Mouse (Mus musculus): ENCODE data around the gene Slc12a8. TPM values are rescaled to one million over a fixed set of nuclear protein-coding genes. Genes with fewer than 3 reads are reported as not detected.

The Slc12a8 gene
- polyA plus RNA-seq, 1 experiment = 0.91 TPM

DNA sequence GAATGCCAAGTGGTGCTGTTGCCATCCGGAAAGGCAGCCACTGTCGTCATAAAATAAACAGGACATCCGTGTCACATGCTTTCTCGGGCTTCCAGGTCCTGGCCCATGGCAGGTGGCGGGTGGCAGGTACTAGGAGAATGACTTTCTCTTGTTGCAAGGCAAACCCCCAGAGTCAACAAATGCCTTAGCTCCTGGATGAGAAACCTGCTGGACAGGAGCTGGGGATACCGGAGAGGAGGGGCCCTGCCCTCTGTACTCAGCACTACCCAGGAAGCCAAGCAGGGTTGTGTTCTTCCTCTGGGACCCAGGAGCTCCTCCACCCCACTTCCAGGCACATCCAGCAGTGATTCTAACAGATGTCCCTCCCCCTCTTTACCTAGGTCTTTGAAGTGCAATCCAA is 4.6 kb upstream of the Slc12a8 start:
- TF ChIP-seq CTCF (IDR thresholded peaks at IDR 0.05; ENCODE audit: borderline replicate concordance, insufficient read depth, low read length) (no peak), POLR2A (IDR thresholded peaks at IDR 0.05; ENCODE audit: low read depth, low read length) (no peak)
- H3K27ac ChIP-seq (ENCODE audit: insufficient read depth, low read length) = no peak overlapping the region

DNA sequence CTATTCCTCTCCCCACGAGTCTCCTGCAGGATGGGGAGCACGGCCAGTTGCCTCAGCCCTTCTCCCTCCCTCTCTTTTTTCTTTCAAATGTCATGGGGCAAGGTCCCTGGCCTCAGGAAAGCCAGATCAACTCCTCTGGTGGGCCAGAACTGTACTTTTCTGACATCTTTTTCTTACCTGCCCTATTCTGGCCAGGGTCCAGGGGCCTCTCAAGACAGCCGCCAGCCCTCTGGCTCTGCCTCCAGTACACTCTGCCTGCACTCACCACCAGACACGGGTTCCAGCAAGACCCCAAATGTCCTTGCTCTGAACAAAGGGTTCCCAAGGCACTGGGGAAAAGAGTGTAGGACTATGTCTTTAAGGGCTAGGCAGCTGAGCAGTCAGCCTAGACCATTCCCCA is 499 bp downstream of the Slc12a8 start:
- Histone ChIP-seq H3K27ac (ENCODE audit: insufficient read depth, low read length) (no peak overlapping the region), H3K4me3 (ENCODE audit: insufficient read depth, low read length) (no peak overlapping the region), H3K4me1 (ENCODE audit: control insufficient read depth, insufficient read depth, low read length) (peaks cover 4% of the 10 kb centered on the region; the same call in 1 of the 2 replicates)
- TF ChIP-seq CTCF (IDR thresholded peaks at IDR 0.05; ENCODE audit: borderline replicate concordance, insufficient read depth, low read length) = no peak
- no peak for TF ChIP-seq POLR2A (IDR thresholded peaks at IDR 0.05; ENCODE audit: low read depth, low read length)

More for the DNA sequence above, 4.6 kb upstream of the Slc12a8 start:
- peaks cover 4% of the 10 kb centered on the region; the same call in 1 of the 2 replicates for H3K4me1 ChIP-seq (ENCODE audit: control insufficient read depth, insufficient read depth, low read length)
- H3K4me3 ChIP-seq (ENCODE audit: insufficient read depth, low read length) = no peak overlapping the region

DNA sequence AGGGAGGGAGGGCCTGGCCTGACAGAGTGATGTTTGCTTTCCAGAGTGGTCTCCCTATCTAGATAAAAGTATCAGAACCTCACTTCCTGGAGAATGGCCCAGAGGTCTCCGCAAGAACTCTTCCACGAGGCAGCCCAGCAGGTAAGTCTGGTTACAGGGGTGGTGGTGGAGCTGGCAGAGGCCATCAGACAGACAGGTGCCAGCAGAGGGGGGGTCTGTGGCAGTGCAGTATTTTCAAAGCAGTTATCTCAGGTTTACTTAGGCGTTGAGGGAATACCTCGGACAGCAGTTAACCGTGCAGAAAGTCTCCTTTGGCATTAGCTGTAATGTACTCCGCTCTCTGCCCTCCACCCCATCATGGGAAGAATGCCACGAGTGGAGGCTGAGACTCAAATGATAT is 1.1 kb downstream of the Slc12a8 start:
- H3K4me1 ChIP-seq (ENCODE audit: control insufficient read depth, insufficient read depth, low read length) = peaks cover 4% of the 10 kb centered on the region; the same call in 1 of the 2 replicates
- no peak overlapping the region for H3K27ac ChIP-seq (ENCODE audit: insufficient read depth, low read length)
- no peak overlapping the region for H3K4me3 ChIP-seq (ENCODE audit: insufficient read depth, low read length)
- TF ChIP-seq POLR2A (IDR thresholded peaks at IDR 0.05; ENCODE audit: low read depth, low read length) = no peak
- no peak for TF ChIP-seq CTCF (IDR thresholded peaks at IDR 0.05; ENCODE audit: borderline replicate concordance, insufficient read depth, low read length)

DNA sequence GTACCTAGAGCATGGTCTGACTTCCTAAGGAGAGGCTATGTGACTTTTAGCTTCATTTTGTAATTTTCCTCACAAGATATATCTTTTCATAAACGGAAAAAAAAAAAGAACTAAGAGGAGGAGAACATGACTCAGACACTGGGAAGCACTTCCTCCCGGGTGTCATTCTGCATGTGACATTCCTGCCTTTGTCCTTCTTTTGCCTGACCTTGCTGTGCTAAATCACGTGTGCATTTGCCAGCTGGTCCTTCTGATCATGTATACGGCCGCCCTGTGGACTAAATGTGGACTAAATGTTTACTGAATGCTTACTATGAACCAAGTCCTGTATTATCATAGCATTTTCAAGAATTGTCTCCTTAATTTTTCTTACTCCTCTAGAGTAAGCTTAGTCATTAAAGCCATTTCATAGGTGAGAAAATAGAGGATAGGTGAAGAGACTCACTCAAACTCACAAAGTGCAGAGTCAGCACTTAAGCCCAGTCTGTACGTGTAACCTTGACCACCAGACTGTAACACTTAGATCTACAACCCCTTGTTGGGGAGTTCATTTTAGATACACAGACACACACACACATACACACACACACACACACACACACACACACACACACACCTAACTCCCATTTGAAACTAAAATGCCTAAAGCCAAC is 2.9 kb downstream of the Slc12a8 start:
- Histone ChIP-seq H3K27ac (ENCODE audit: insufficient read depth, low read length) (no peak overlapping the region), H3K4me3 (ENCODE audit: insufficient read depth, low read length) (no peak overlapping the region), H3K4me1 (ENCODE audit: control insufficient read depth, insufficient read depth, low read length) (peaks cover 4% of the 10 kb centered on the region; the same call in 1 of the 2 replicates)
- TF ChIP-seq POLR2A (IDR thresholded peaks at IDR 0.05; ENCODE audit: low read depth, low read length) (no peak), CTCF (IDR thresholded peaks at IDR 0.05; ENCODE audit: borderline replicate concordance, insufficient read depth, low read length) (no peak)

DNA sequence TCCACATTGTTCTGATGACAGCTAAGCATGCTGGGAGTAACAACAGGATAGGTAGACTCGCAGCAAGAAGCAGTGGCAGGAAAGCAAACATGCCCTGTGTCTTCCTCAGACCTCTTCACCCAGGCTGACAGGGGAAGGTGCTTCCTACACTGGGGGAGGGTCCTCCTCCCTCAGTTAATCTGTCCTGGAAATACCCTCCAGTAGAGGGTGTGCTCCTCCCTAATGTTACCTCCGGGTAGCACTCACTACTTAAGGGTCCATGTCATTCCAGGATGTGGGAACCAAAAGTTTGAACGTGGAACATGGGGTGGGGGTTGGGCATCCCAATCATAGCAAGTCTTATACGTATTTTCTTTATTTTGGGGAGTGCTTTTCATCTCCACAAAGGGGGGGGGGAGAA is 5.4 kb downstream of the Slc12a8 start:
- H3K27ac ChIP-seq (ENCODE audit: insufficient read depth, low read length) = no peak overlapping the region
- H3K4me3 ChIP-seq (ENCODE audit: insufficient read depth, low read length) = no peak overlapping the region
- no peaks in the 10 kb centered on the region for H3K4me1 ChIP-seq (ENCODE audit: control insufficient read depth, insufficient read depth, low read length)
- TF ChIP-seq CTCF (IDR thresholded peaks at IDR 0.05; ENCODE audit: borderline replicate concordance, insufficient read depth, low read length) = no peak

DNA sequence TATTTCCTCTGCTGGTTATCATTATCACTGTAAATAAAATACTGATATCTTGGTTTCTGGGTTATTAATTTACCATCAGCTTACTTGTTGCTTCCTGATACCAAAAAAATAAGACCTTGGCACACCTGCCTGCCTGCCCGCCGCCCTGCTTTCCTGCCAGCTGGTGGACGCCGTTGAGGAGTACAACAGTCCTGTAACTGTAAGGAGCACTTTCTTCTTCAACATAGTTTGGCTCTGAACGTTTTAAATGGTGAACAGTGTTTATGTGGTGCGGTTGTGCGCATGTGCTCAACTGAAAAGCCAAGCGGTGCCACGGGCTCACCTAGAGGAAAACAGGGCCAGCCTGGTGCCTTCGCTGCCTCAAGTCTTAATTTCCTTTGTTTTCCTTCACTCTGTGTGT is 6.4 kb downstream of the Slc12a8 start:
- H3K27ac ChIP-seq (ENCODE audit: insufficient read depth, low read length) = no peak overlapping the region
- no peak overlapping the region for H3K4me3 ChIP-seq (ENCODE audit: insufficient read depth, low read length)
- no peak for TF ChIP-seq POLR2A (IDR thresholded peaks at IDR 0.05; ENCODE audit: low read depth, low read length)
- TF ChIP-seq CTCF (IDR thresholded peaks at IDR 0.05; ENCODE audit: borderline replicate concordance, insufficient read depth, low read length) = no peak
- H3K4me1 ChIP-seq (ENCODE audit: control insufficient read depth, insufficient read depth, low read length) = no peaks in the 10 kb centered on the region

DNA sequence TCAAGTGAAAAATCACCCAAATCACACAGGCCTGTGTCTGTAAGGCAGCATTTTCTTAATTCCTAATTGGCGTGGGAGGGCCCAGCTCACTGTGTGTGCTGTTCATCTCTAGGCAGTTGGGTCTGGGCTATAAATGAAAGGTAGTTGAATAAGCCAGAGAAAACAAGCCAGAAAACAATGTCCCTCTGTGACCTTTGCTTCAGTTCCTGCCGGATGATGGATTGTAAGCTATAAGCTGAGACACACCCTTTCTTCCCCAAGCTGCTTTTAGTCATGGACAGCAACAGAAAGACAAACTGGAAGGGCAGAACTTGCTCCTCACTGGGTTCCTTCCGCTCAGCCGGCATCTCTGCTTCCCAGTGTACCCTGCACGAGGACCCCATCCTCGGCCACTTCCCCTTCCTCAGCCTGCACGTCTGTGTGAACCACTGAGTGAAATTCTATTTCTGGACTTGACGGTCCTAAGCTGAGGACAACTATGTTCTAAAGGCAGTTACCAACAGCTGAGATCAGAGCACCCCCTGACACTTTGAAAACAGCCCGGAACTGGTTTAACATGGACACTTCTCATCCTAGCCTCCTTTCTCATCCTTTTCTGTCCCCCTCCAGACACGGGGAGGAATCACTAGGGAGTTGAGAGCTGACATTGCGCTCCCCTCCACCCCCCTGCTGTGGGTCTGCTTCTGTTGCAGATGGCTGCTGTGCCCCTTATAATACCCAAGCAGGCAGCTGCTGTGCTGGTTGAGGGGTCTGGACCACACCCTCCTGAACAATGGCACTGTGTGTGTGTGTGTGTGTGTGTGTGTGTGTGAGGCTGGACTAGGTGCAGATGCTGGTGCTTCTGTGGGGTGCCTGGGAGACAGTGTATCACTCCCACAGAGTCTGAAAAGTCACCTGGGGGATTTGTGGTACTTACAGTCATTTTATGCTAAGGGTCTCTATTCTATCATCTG is 12.7 kb downstream of the Slc12a8 start:
- H3K4me3 ChIP-seq (ENCODE audit: insufficient read depth, low read length) = no peak overlapping the region
- H3K27ac ChIP-seq (ENCODE audit: insufficient read depth, low read length) = peak overlapping the region; percentile 46; the same call in 1 of the 2 replicates
- TF ChIP-seq POLR2A (IDR thresholded peaks at IDR 0.05; ENCODE audit: low read depth, low read length) = no peak
- no peak for TF ChIP-seq CTCF (IDR thresholded peaks at IDR 0.05; ENCODE audit: borderline replicate concordance, insufficient read depth, low read length)
- peaks cover 2% of the 10 kb centered on the region; the same call in 1 of the 2 replicates for H3K4me1 ChIP-seq (ENCODE audit: control insufficient read depth, insufficient read depth, low read length)

DNA sequence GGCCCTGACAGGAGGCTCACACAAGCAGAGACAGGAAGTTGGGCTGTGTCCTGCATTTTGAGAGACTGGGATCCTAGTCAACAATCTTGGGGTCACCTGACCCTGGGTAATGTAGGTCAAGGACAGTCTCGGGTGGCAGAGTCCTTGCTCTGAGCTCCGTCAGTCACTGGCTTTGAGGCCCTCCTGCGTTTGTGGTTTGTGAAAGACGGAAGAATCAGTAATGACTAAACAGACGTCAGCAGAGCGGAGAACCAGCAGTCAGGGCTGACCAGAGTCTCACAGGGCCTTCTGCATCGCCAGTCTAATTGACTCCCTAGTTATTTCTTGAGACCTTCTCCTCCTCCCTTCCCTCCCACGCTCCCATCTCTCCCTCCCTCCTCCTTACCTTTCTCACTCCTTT is 14.1 kb downstream of the Slc12a8 start:
- Histone ChIP-seq H3K4me1 (ENCODE audit: control insufficient read depth, insufficient read depth, low read length) (peaks cover 2% of the 10 kb centered on the region; the same call in 1 of the 2 replicates), H3K4me3 (ENCODE audit: insufficient read depth, low read length) (no peak overlapping the region), H3K27ac (ENCODE audit: insufficient read depth, low read length) (no peak overlapping the region)
- TF ChIP-seq CTCF (IDR thresholded peaks at IDR 0.05; ENCODE audit: borderline replicate concordance, insufficient read depth, low read length) (no peak), POLR2A (IDR thresholded peaks at IDR 0.05; ENCODE audit: low read depth, low read length) (no peak)

DNA sequence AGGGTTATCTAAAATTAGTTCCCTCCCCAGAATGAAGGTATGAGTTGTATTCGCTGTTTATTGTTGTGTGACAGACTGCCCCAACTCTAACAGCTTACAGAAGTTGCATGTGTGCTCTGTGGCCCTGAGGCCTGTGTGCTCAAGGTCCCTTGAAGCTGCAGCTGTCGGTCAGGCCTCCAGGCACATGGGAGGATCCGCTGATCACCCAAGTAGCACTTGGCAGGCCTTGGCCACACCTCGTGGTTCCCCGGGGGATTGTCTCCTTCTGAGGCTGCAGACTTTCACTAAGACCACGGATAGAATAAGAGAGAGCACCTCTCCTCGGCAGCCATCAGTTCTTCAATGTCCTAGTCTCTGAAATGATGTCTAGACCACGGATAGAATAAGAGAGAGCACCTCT is 19.3 kb downstream of the Slc12a8 start:
- TF ChIP-seq POLR2A (IDR thresholded peaks at IDR 0.05; ENCODE audit: low read depth, low read length) = no peak
- TF ChIP-seq CTCF (IDR thresholded peaks at IDR 0.05; ENCODE audit: borderline replicate concordance, insufficient read depth, low read length) = no peak
- Histone ChIP-seq H3K4me3 (ENCODE audit: insufficient read depth, low read length) (no peak overlapping the region), H3K4me1 (ENCODE audit: control insufficient read depth, insufficient read depth, low read length) (no peaks in the 10 kb centered on the region), H3K27ac (ENCODE audit: insufficient read depth, low read length) (no peak overlapping the region)

All from embryonic fibroblast, embryonic 13.5 days (primary cell).